Mouse (Mus musculus): ENCODE measurements around the gene Atxn2. TPM values are rescaled to one million over a fixed set of nuclear protein-coding genes. Genes with fewer than 3 reads are reported as not detected.

Atxn2 gene
- polyA plus RNA-seq, 1 experiment from 2014 or later, result 209 TPM

DNA sequence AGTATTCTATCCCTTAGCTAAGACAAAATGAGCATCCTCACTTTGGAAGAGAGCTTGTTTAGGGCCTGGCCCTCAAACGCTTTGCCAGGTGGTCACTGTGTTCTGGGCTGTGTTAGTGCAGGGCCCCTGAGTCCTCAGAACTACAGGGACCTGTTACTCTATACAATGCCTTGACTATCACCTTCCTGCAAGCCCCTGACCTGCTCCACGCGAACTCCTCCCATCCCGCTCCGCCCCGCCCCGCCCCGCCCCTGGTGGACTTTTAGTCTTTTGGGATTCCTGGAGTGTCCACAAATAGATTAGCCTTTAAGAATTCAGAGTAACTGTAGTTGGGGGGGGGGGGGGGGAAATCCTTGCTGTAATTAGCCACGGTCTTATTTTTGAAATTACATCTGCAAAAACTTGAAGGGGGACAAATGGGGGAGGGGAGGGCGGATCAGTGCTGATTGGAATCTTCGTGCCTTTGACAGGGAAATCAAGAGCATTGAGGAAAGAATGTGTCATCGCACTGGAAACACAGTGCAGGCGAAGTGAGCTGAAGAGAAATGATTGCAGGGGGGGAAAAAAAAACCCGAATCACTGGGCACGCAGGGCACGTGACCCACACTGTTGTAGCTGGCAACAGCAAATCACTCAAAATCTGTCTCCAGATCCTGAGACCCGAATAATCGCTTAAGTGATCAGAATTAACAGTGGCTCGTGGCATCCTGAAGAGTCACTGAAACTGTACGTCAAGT is 6.5 kb upstream of the Atxn2 start:
- no peak for TF ChIP-seq CTCF (IDR thresholded peaks at IDR 0.05)
- in situ Hi-C loops (cut with MboI; ENCODE audit: low pct_unique_long_range_greater_than_20kb), result no loop called here
- CTCF ChIA-PET, result no interaction called here
- H3K27me3 ChIP-seq, result no peaks in the 10 kb centered on the region
- ATAC-seq, result no peak
- no peak for DNase-seq (ENCODE audit: low read depth, low spot score)
- POLR2A ChIA-PET, result no interaction called here

DNA sequence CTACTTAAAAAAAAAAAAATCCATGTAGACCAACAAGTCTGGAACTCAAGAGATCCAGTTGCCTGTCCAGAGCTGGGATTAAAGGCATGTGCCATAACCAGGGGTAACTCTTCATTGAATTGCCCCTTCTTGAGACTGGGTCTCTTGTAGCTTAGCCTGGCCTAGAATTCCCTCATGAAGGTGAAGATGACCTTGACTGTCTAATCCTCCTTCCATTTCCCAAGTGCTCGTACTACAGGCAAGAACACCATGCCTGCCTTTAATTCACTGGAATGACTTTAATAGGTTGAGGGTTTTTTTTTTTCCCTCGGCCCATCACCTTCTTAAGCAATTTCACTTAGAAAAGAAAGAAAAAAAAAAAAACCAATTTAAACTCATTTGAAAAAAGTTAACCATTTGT is 735 bp upstream of the Atxn2 start:
- DNase-seq (ENCODE audit: low read depth, low spot score) (no peak), ATAC-seq (no peak)
- ChIA-PET POLR2A (interaction anchor here (0.7 to 1.9 kb wide), 6 partner anchors 11 to 48 kb away, joined by 3 to 13 read pairs (median 7); no protein-coding TSS in a partner anchor), CTCF (interaction anchor here (1.0 to 1.3 kb wide), 2 partner anchors 19 to 22 kb away, joined by 3 to 4 read pairs; no protein-coding TSS in a partner anchor)
- no peaks in the 10 kb centered on the region for H3K27me3 ChIP-seq
- TF ChIP-seq CTCF (IDR thresholded peaks at IDR 0.05), result no peak
- in situ Hi-C loops (cut with MboI; ENCODE audit: low pct_unique_long_range_greater_than_20kb), result no loop called here

DNA sequence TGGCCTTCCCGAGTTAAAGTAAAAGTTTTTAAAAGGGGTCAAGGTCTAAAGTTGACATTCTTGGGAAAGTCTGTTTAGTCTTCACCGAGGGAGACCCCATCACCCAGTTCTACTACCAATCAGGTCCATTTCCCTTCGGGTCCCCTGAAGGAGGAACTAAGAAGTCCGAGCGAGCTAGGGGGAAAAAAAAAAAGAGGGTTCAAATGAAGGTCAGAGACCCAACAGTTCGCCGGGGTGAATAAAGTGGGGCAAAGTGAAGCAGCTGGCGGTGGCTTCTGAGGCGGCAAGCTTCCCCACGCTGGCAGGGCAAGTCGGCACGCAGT is 325 bp upstream of the Atxn2 start:
- in situ Hi-C loops (cut with MboI; ENCODE audit: low pct_unique_long_range_greater_than_20kb), result no loop called here
- H3K27me3 ChIP-seq, result no peaks in the 10 kb centered on the region
- POLR2A ChIA-PET, result interaction anchor here (0.7 to 1.9 kb wide), 5 partner anchors 11 to 48 kb away, joined by 3 to 13 read pairs (median 8); no protein-coding TSS in a partner anchor
- DNase-seq (ENCODE audit: low read depth, low spot score) (no peak), ATAC-seq (no peak)
- CTCF ChIA-PET, result interaction anchor here (1.0 to 1.3 kb wide), 2 partner anchors 19 to 23 kb away, joined by 3 to 4 read pairs; no protein-coding TSS in a partner anchor
- TF ChIP-seq CTCF (IDR thresholded peaks at IDR 0.05), result no peak

DNA sequence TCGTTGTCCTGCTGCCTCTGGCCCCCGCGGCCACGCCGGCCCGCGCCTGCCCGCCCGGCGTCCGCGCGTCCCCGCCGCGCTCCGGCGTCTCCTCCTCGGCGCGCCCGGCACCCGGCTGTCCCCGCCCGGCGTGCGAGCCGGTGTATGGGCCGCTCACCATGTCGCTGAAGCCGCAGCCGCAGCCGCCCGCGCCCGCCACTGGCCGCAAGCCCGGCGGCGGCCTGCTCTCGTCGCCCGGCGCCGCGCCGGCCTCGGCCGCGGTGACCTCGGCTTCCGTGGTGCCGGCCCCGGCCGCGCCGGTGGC is 743 bp downstream of the Atxn2 start:
- in situ Hi-C loops (cut with MboI; ENCODE audit: low pct_unique_long_range_greater_than_20kb), result no loop called here
- DNase-seq (ENCODE audit: low read depth, low spot score) (no peak), ATAC-seq (peak; percentile 3)
- ChIA-PET CTCF (no interaction called here), POLR2A (no interaction called here)
- H3K27me3 ChIP-seq, result no peaks in the 10 kb centered on the region
- TF ChIP-seq CTCF (IDR thresholded peaks at IDR 0.05), result no peak

DNA sequence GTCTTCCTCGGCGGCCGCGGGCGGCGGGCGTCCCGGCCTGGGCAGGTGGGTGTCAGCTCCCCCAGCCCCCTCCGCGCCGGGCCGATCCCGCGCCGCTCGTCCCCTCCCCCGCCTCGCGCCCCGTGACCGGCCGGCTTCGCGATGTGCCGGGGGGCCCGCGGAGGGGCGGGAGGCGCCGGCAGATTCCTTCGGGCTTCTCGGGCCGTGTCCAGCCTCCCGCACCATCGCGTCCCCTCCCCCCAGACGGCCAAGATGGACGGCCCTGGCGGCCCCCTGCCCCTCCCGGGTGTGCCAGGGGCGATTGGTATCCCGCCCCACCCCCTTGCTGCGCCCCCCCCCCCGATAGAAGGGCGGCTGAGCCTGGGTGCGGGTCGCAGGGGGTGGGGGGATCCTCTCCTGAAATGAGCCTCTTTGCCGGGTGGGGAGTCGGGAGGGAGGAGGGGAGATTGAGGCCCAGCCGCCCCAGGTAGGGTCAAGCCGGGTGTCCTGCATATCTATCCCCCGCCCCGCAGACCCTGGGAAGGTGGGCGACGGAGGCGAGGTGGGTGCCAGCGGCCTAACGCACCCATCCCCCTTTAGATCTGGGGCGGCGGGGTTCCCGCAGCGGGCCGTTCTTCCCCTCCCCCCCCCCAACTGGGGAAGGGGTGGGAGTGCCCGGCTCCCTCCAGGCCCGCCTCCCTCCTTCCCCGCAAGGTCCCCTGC is 1.2 kb downstream of the Atxn2 start:
- no peak for TF ChIP-seq CTCF (IDR thresholded peaks at IDR 0.05)
- no peaks in the 10 kb centered on the region for H3K27me3 ChIP-seq
- ATAC-seq (peak; percentile 19), DNase-seq (ENCODE audit: low read depth, low spot score) (no peak)
- POLR2A ChIA-PET, result no interaction called here
- CTCF ChIA-PET, result no interaction called here
- in situ Hi-C loops (cut with MboI; ENCODE audit: low pct_unique_long_range_greater_than_20kb), result no loop called here

DNA sequence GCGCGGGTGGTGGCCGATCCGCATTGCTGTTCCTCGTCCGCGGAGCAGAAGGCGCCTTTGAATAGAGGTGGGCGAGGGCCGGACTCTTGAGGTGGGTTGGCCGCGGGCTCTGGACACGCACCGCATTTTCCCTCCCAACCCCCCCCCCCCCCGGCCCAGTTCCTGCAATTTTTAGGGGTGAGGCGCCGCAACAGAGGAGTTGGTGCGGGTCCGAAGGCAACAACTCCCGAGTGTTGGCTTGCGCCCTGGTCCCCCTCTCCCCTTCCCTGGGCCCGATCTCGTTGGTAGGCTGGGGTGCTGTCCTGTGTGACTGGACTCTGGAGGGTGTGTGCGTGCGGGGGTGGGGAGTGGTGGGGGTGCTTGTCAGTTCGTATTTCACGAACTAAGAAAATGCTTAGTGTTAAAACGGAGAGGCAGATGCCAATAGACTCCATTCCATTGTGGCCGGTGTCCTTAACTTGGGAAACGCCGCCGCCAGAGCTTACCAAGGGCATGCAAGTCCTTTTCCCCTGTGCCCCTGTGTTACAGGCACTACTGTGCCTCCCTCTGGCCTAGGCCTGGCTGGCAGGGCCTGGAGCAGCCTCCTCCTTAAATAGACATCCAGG is 1.9 kb downstream of the Atxn2 start:
- CTCF ChIA-PET, result no interaction called here
- POLR2A ChIA-PET, result no interaction called here
- in situ Hi-C loops (cut with MboI; ENCODE audit: low pct_unique_long_range_greater_than_20kb), result no loop called here
- DNase-seq (ENCODE audit: low read depth, low spot score), result peak; percentile 34
- H3K27me3 ChIP-seq, result no peaks in the 10 kb centered on the region
- no peak for TF ChIP-seq CTCF (IDR thresholded peaks at IDR 0.05)
- peak; percentile 40 for ATAC-seq

DNA sequence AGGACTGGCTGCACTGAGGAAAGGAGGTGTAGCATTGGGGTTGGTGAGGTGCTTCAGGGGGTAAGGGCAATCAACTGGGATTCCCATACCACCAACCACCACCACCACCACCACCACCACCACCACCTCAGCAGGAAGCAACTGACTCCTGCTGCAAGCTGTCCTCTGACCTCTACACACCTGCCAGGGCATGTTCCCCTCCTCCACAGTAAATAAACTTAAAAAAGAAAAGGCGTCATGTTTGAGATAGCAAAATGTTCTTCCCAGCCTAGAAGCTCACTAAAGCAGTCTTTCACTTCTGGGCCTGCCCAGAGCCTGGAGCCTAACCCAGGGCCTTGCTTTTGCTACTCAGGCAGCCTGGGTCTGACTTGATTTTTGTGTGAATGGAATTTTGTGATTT is 3.2 kb downstream of the Atxn2 start:
- in situ Hi-C loops (cut with MboI; ENCODE audit: low pct_unique_long_range_greater_than_20kb), result no loop called here
- no peak for TF ChIP-seq CTCF (IDR thresholded peaks at IDR 0.05)
- no peak for ATAC-seq

DNA sequence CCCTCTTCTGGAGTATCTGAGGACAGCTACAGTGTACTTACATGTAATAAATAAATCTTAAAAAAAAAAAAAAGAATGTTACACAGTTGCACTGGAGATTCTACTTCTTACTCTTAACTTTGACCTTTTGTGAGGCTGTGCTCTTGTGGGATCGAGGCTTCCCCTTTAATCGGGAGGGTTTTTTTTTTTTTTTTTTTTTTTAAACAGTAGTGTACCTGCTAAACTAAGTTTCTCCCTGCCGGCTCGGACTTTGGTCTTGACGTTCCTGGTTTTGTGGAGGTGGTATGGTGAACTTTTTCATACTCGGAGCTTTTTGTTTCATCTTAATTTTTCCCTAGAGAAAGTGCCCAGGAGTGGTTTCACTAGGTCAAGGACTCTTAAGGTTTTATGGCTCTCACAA is 3.8 kb downstream of the Atxn2 start:
- peak; percentile 35 for TF ChIP-seq CTCF (IDR thresholded peaks at IDR 0.05)
- POLR2A ChIA-PET, result interaction anchor here (0.7 kb wide), 1 partner anchor 1152 kb away, joined by 3 read pairs; no protein-coding TSS in a partner anchor
- in situ Hi-C loops (cut with MboI; ENCODE audit: low pct_unique_long_range_greater_than_20kb), result no loop called here
- no peaks in the 10 kb centered on the region for H3K27me3 ChIP-seq
- DNase-seq (ENCODE audit: low read depth, low spot score) (no peak), ATAC-seq (no peak)
- CTCF ChIA-PET, result interaction anchor here (1.7 kb wide), 1 partner anchor 16 kb away, joined by 7 read pairs; no protein-coding TSS in a partner anchor

More for the DNA sequence above, 3.2 kb downstream of the Atxn2 start:
- DNase-seq (ENCODE audit: low read depth, low spot score), result no peak
- H3K27me3 ChIP-seq, result no peaks in the 10 kb centered on the region
- CTCF ChIA-PET, result interaction anchor here (0.7 kb wide), 1 partner anchor 29 kb away, joined by 3 read pairs; no protein-coding TSS in a partner anchor
- POLR2A ChIA-PET, result interaction anchor here (0.8 kb wide), 1 partner anchor 40 kb away, joined by 3 read pairs; no protein-coding TSS in a partner anchor

DNA sequence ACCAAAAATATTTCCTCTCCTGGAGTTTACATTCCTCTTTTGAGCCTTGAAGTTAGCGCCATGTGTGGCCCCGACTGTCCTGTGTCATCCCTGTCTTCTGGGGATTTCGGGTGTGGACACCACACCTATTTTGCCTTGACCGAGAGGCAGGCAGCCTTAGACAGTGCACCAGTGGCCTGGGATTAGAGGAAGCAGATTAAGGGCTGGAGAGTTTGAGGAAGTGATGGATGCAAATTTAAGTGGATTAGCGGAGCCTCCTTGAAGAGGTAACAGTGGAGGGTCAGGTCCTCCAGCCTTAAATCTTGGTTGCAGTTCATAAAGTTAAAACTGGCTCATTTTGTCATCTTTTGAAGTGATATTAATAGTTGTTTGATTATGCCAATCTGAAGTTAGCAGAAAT is 7.3 kb downstream of the Atxn2 start:
- no peak for TF ChIP-seq CTCF (IDR thresholded peaks at IDR 0.05)
- no peak for DNase-seq (ENCODE audit: low read depth, low spot score)
- ATAC-seq, result no peak
- H3K27me3 ChIP-seq, result no peaks in the 10 kb centered on the region
- CTCF ChIA-PET, result interaction anchor here (1.0 to 1.8 kb wide), 3 partner anchors 9 to 69 kb away, joined by 3 to 6 read pairs (median 4); no protein-coding TSS in a partner anchor
- in situ Hi-C loops (cut with MboI; ENCODE audit: low pct_unique_long_range_greater_than_20kb), result no loop called here
- POLR2A ChIA-PET, result no interaction called here

DNA sequence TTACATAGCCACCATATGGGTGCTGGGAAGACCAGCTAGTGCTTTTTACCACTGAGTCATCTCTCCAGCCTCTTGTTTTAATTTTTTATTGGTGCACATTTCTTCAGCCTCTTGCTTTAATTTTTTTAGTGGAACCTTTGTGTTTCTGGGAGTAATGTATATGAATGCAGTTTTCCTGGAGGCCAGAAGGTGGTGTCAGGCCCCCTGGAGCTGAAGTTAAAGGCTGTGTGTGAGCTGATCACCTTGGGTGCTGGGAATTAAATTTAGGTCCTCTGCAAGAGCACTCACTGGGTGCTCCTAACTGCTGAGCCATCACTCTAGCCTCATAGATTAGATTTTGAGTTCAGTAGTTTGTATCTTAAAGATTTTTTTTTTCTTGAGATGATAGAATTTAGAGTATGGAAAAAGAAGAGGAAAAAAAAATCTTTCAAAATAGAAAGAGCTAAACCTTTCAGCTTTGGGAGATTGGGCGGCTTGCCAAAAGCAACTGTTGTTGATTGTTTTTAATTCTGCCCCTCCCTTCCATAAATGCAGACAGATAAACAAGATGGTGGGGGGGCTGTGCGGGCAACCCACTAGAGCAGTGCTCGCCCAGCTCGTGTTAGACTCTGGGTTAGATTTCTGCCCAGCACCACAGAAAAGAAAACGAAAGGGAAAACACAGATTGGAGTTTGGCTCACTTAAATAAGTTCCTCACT is 9.9 kb downstream of the Atxn2 start:
- POLR2A ChIA-PET, result interaction anchor here (1.0 to 1.6 kb wide), 3 partner anchors 9 to 13 kb away, joined by 3 read pairs; no protein-coding TSS in a partner anchor
- ATAC-seq, result no peak
- CTCF ChIA-PET, result interaction anchor here (1.0 to 2.9 kb wide), 3 partner anchors 7 to 70 kb away, joined by 3 to 9 read pairs (median 3); no protein-coding TSS in a partner anchor

More for the DNA sequence above, 9.9 kb downstream of the Atxn2 start:
- TF ChIP-seq CTCF (IDR thresholded peaks at IDR 0.05), result peak; percentile 57
- no peaks in the 10 kb centered on the region for H3K27me3 ChIP-seq
- in situ Hi-C loops (cut with MboI; ENCODE audit: low pct_unique_long_range_greater_than_20kb), result no loop called here
- DNase-seq (ENCODE audit: low read depth, low spot score), result no peak

Measured in Patski (cell line).